ENCODE assay signal across 17 mouse cellular contexts in genomic region chr19:17567264-17567663, GRCm38 (mm10).
DNase-seq lines count a peak whose midpoint lies in the region; ATAC-seq and TF ChIP-seq lines count a peak whose summit lies in the region.
"Had no signal": no experiment of that assay in that cellular context is flagged by ENCODE, and none has a peak within 500 bp of the region (broad histone marks: within the 10 kb centered on the region; RNA-seq: fewer than 3 reads in every experiment).

No protein-coding gene starts in this region.

- no peaks in the 10 kb centered on the region for H3K27me3 ChIP-seq in heart, embryonic 13.5 days (replicated peaks)
- no peaks in the 10 kb centered on the region for H3K27me3 ChIP-seq in lung, embryonic 14.5 days (ENCODE audit: insufficient read depth, low read length)
- H3K27me3 ChIP-seq in lung, postnatal 0 days (replicated peaks; ENCODE audit: insufficient read depth, low read length): no peaks in the 10 kb centered on the region
- H3K27me3 ChIP-seq in neural tube, embryonic 15.5 days (replicated peaks): no peaks in the 10 kb centered on the region
- H3K27me3 ChIP-seq: forebrain, embryonic 13.5 days; hindbrain, embryonic 13.5 days had no signal

- no peak for ATAC-seq in heart, embryonic 13.5 days (ENCODE audit: extremely low read depth, insufficient number of reproducible peaks, low FRiP score, low TSS enrichment)
- peak; percentile 41; the same call in 1 of the 2 replicates for ATAC-seq in lung, embryonic 14.5 days (ENCODE audit: insufficient read depth)
- no peak for ATAC-seq in lung, postnatal 0 days
- ATAC-seq in neural tube, embryonic 15.5 days (ENCODE audit: low FRiP score): 0 out of 2 replicates have a peak, but pooled peaks have one; percentile 45
- ATAC-seq: forebrain, embryonic 13.5 days had no signal

- no peak overlapping the region for H3K27ac ChIP-seq in heart, embryonic 13.5 days (replicated peaks)
- H3K27ac ChIP-seq in lung, embryonic 14.5 days (ENCODE audit: low read depth): no peak overlapping the region
- H3K27ac ChIP-seq in lung, postnatal 0 days (ENCODE audit: low read length): no peak overlapping the region
- H3K27ac ChIP-seq in neural tube, embryonic 15.5 days (replicated peaks): no peak overlapping the region
- H3K27ac ChIP-seq: embryonic facial prominence, embryonic 10.5 days; forebrain, embryonic 13.5 days; hindbrain, embryonic 13.5 days had no signal

- TF ChIP-seq POLR2A in brain, embryonic 14.5 days (IDR thresholded peaks at IDR 0.05; ENCODE audit: borderline replicate concordance, extremely low read depth, insufficient read depth, insufficient read length, poor library complexity, severe bottlenecking): no peak

- TF ChIP-seq CTCF in lung, embryonic 14.5 days (IDR thresholded peaks at IDR 0.05; ENCODE audit: low read depth): no peak
- no peak for TF ChIP-seq CTCF in lung, postnatal 0 days (IDR thresholded peaks at IDR 0.05)
- no peak for TF ChIP-seq CTCF in brain, embryonic 14.5 days (IDR thresholded peaks at IDR 0.05; ENCODE audit: borderline replicate concordance, extremely low read depth, insufficient read depth, insufficient read length)

- H3K9me3 ChIP-seq in heart, embryonic 13.5 days: no peaks in the 10 kb centered on the region
- H3K9me3 ChIP-seq in lung, embryonic 14.5 days (ENCODE audit: low read depth, low read length): no peaks in the 10 kb centered on the region
- no peaks in the 10 kb centered on the region for H3K9me3 ChIP-seq in lung, postnatal 0 days (ENCODE audit: low read length)
- no peaks in the 10 kb centered on the region for H3K9me3 ChIP-seq in neural tube, embryonic 15.5 days (replicated peaks)
- H3K9me3 ChIP-seq: embryonic facial prominence, embryonic 10.5 days; forebrain, embryonic 13.5 days; hindbrain, embryonic 13.5 days had no signal

- WGBS in heart, embryonic 13.5 days: 25% methylated on average over 3 of the region's 3 CpGs
- 40% methylated on average over 3 of the region's 3 CpGs for WGBS in lung, embryonic 14.5 days
- WGBS in lung, postnatal 0 days: 35% methylated on average over 3 of the region's 3 CpGs
- 58% methylated on average over 3 of the region's 3 CpGs for whole genome bisulfite sequencing in neural tube, embryonic 15.5 days

- no peak for DNase-seq in heart, adult 8-10 months (ENCODE audit: low spot score)
- DNase-seq in lung, embryonic 14.5 days: peak; percentile 53
- no peak for DNase-seq in lung, postnatal 0 days (ENCODE audit: low spot score)
- peak; percentile 31 for DNase-seq in brain, embryonic 14.5 days (ENCODE audit: low read depth)
- DNase-seq in thymus, postnatal 10 days (ENCODE audit: low spot score in 2 of 2): no peak
- DNase-seq: adrenal gland, postnatal 25 days; cerebellum, adult 2 months; cerebellum, postnatal 10 days; gastrocnemius, postnatal 36 days; heart, adult 18-20 months; heart, postnatal 10 days had no signal

- peaks cover 14% of the 10 kb centered on the region for H3K4me1 ChIP-seq in heart, embryonic 13.5 days
- no peaks in the 10 kb centered on the region for H3K4me1 ChIP-seq in lung, embryonic 14.5 days (ENCODE audit: insufficient read depth)
- no peaks in the 10 kb centered on the region for H3K4me1 ChIP-seq in lung, postnatal 0 days (ENCODE audit: insufficient read depth, low read depth, low read length)
- H3K4me1 ChIP-seq in neural tube, embryonic 15.5 days: 0 out of 2 replicates have a peak, but pooled peaks cover 3% of the 10 kb centered on the region
- H3K4me1 ChIP-seq: embryonic facial prominence, embryonic 10.5 days; forebrain, embryonic 13.5 days; hindbrain, embryonic 13.5 days had no signal

- H3K4me3 ChIP-seq in heart, embryonic 13.5 days: no peak overlapping the region
- H3K4me3 ChIP-seq in lung, embryonic 14.5 days (ENCODE audit: low read depth, low read length): no peak overlapping the region
- H3K4me3 ChIP-seq in lung, postnatal 0 days (ENCODE audit: low read depth, low read length): no peak overlapping the region
- H3K4me3 ChIP-seq in neural tube, embryonic 15.5 days (replicated peaks): no peak overlapping the region
- H3K4me3 ChIP-seq: embryonic facial prominence, embryonic 10.5 days; forebrain, embryonic 13.5 days; hindbrain, embryonic 13.5 days had no signal

- no peak overlapping the region for H3K9ac ChIP-seq in heart, embryonic 13.5 days
- H3K9ac ChIP-seq in lung, embryonic 14.5 days: no peak overlapping the region
- H3K9ac ChIP-seq in lung, postnatal 0 days (replicated peaks; ENCODE audit: low read depth): no peak overlapping the region
- no peak overlapping the region for H3K9ac ChIP-seq in neural tube, embryonic 15.5 days (replicated peaks)
- H3K9ac ChIP-seq: forebrain, embryonic 13.5 days; hindbrain, embryonic 13.5 days had no signal

- H3K4me2 ChIP-seq in heart, embryonic 13.5 days: peak overlapping the region; percentile 9; the same call in 1 of the 2 replicates
- no peak overlapping the region for H3K4me2 ChIP-seq in lung, embryonic 14.5 days
- H3K4me2 ChIP-seq in lung, postnatal 0 days (replicated peaks; ENCODE audit: low read depth, low read length): no peak overlapping the region
- H3K4me2 ChIP-seq in neural tube, embryonic 15.5 days: no peak overlapping the region
- H3K4me2 ChIP-seq: forebrain, embryonic 13.5 days; heart, embryonic 11.5 days; hindbrain, embryonic 13.5 days had no signal

- TF ChIP-seq EP300 in lung, postnatal 0 days (IDR thresholded peaks at IDR 0.05): no peak

- peaks cover 31% of the 10 kb centered on the region for H3K36me3 ChIP-seq in heart, embryonic 13.5 days
- 0 out of 2 replicates have a peak, but pooled peaks cover 3% of the 10 kb centered on the region for H3K36me3 ChIP-seq in lung, embryonic 14.5 days (ENCODE audit: insufficient read depth)
- no peaks in the 10 kb centered on the region; the same call in 1 of the 2 replicates for H3K36me3 ChIP-seq in lung, postnatal 0 days (ENCODE audit: insufficient read depth, low read length)
- H3K36me3 ChIP-seq in neural tube, embryonic 15.5 days: 0 out of 2 replicates have a peak, but pooled peaks cover 2% of the 10 kb centered on the region
- H3K36me3 ChIP-seq: hindbrain, embryonic 13.5 days had no signal

Comparison
In these comparisons a context has a peak if more than half of its experiments do, and no peak if none do; other contexts are left out.
1. ATAC-seq: peak in lung, embryonic 14.5 days (single experiment) and neural tube, embryonic 15.5 days (single experiment); none in heart, embryonic 13.5 days (single experiment) and lung, postnatal 0 days (single experiment).
2. DNase-seq: peak in lung, embryonic 14.5 days (single experiment) and brain, embryonic 14.5 days (single experiment); none in heart, adult 8-10 months (single experiment), lung, postnatal 0 days (single experiment) and thymus, postnatal 10 days (0 of 2).